Mouse (Mus musculus) spleen, adult 18-20 months (tissue): Measurements from ENCODE around the gene Hist1h4f.

ENCODE experiments used
- DNase-seq, 2 experiments: peaks; one replicate each; pipeline ENCODE4 v3.0.0; 2022; ENCODE audit warnings: mixed read lengths in 2 of 2

Gene Hist1h4f

DNA sequence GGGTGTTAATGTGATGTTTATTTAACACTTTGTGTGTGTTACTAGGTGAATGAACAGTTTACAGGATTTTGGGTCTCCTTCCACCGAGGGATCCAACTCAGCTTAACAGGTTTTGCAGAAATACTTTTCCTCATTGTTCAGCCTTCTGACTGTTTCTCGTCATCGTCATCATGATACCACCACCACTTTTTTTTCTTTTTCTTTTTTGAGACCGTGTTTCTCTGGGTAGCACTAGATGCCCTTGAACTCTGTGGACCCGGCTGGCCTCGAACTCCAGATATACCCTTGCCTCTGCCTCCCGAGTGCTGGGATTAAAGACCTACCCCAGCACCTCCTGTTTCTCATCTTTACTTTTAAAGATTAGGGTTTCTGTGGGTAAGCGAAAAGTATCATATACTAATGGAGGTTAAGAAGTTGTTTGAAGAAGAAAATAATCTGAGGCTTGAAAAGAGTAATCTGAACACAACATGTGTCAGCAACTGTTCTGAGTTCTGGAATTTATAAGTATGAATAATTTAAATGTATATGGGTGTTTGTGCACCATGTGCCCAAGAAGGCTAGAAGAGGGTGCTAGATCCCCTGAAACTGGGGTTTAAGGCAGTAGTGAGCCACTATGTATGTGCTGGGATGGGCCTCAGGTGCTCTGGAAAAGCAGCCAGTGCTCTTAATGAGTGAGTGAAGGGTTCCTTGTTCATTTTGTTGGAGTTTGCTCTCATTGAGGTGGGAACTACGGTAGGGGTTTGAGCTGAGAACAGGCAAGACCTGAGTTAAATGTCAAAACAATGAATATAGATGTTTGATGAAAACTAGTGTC, 19.0 kb downstream of the Hist1h4f start:
- DNase-seq, result no peak

DNA sequence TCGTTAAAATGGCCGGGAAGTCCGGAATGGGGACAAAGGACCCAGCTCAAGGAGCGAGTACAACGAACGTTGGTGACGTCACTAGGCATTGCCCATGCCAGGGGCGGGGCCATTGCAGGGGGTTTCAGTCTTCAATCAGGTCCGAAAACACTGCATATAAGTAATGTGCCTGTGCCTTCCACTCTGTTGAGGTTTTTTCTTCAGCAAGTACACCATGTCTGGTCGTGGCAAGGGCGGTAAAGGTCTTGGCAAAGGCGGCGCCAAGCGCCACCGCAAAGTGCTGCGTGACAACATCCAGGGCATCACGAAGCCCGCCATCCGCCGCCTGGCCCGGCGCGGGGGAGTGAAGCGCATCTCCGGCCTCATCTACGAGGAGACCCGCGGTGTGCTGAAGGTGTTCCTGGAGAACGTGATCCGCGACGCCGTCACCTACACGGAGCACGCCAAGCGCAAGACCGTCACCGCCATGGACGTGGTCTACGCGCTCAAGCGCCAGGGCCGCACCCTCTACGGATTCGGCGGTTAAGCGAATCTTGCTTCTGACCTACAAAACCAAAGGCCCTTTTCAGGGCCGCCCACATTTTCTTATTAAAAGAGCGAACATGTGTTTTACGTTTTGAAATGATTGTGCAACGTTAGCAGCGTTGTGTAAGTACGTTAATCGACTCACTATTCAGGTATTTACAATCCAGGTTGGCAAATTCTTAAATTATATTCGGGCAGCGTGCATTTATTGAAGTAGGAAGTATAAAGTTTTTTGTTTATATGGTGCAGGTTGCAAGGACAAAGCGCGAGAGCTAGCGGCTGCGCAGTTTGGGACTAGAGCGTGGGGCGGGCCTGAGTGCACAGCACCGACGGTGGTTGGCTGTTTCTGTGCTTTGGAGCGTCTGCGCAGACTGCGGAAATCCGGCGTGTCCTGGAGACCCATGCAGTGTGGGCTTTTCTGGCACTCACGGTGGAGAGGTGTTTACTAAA, 20.3 kb downstream of the Hist1h4f start, which contains the start of gene Hist1h4h:
TSS of gene Hist1h4h (plus strand) at position 150 of the 975 bp plus-strand sequence.
- peak; percentile 91 to 93 for DNase-seq

GRCm38 (mm10) chr13:23530181-23530900, 21.1 kb downstream of the Hist1h4f start:
- peak; percentile 42 to 64 for DNase-seq

GRCm38 (mm10) chr13:23529480-23530165, 21.8 kb downstream of the Hist1h4f start:
- no peak for DNase-seq

DNA sequence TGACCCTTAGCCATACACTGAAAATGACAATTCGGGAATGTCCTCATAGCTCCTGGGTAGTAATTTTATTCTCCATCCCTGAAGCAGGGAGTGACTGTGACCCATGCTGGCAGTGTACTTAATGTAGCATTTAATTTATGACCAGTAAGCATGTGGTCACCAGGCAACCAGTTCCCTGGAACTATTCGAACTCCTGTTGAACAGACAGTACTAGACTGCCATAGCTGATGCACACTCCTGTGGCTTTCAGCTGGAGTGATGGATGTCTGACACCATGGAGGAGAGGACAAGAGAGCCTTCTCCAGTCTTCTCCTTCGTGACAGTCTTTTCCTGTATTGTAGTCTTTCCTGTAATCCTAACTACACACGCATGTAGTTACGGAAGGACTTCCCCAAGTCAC, 22.4 kb downstream of the Hist1h4f start:
- no peak for DNase-seq

DNA sequence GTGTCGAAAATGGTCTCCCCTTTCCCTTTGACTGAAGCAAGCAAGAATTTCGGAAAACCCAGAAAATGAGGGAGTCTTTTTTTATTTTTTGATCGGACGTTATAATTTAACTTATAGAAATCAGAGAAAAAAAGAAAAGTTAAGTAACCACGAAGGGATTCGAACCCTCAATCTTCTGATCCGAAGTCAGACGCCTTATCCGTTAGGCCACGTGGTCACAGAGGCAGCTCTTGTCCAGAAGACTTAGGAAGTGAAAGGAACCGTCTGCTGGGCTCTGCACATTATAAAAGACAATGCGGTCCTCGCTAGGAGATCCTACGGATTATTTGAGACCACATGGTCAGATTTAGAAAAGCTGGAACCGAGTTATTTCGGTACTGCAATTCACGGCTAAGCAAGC, 25.1 kb downstream of the Hist1h4f start:
- peak; percentile 73 to 84 for DNase-seq

GRCm38 (mm10) chr13:23525901-23526300, 25.5 kb downstream of the Hist1h4f start:
- DNase-seq, result no peak

- peak in 1 of 2 experiments; percentile 57 for DNase-seq
Measured at GRCm38 (mm10) chr13:23524654-23525053, 26.8 kb downstream of the Hist1h4f start.

GRCm38 (mm10) chr13:23523976-23524375, 27.5 kb downstream of the Hist1h4f start:
- DNase-seq, result no peak

DNA sequence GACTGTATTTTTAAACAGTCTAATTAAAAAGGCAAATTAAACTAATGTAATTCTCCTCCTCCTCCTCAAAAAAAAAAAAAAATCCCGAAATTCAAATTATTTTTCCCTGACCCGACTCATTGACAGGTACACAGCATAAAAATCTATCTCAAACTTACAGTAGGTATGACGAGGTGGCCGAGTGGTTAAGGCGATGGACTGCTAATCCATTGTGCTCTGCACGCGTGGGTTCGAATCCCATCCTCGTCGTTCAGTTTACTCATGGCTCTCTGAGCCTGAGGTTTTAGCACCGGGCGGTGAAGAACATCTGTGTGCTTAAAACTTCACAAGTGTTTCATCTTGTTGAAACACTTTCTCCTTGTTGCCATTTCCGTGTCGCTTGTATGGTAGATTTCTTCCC, 29.7 kb downstream of the Hist1h4f start:
- peak; percentile 65 to 76 for DNase-seq

GRCm38 (mm10) chr13:23519416-23519815, 32.0 kb downstream of the Hist1h4f start:
- peak; percentile 47 to 72 for DNase-seq

DNA sequence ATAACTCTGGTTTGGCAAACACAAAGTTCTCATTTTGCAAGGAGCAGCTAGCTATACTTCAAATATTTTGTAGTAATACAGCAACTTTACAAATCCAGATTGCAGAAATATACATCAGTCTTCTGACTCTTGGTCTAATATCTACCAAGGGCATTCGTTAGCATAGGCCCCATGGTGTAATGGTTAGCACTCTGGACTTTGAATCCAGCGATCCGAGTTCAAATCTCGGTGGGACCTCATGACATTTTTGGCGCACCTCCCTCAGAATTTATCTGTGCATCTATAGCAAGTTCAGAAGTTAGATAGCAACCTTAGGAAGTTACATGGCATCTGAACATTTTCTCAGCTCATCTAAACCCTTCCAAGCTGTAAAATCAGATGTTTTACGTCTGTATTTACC, 32.6 kb downstream of the Hist1h4f start:
- DNase-seq, result peak; percentile 56 to 77

DNA sequence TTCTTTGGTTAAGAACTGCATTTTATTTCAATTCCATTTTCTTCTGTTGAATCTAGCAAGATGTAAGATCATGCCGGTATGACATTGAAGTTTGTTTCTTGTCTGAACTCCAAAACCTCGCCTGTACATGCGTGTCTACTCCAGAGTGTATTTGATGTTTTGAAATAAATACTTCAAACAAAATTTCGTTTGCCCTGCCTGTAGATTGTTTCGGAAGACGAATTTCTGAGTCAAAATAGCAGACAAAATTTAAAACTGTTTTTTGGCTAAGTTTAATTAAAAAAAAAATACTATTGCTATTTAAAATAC, 33.2 kb downstream of the Hist1h4f start:
- DNase-seq, result no peak

DNA sequence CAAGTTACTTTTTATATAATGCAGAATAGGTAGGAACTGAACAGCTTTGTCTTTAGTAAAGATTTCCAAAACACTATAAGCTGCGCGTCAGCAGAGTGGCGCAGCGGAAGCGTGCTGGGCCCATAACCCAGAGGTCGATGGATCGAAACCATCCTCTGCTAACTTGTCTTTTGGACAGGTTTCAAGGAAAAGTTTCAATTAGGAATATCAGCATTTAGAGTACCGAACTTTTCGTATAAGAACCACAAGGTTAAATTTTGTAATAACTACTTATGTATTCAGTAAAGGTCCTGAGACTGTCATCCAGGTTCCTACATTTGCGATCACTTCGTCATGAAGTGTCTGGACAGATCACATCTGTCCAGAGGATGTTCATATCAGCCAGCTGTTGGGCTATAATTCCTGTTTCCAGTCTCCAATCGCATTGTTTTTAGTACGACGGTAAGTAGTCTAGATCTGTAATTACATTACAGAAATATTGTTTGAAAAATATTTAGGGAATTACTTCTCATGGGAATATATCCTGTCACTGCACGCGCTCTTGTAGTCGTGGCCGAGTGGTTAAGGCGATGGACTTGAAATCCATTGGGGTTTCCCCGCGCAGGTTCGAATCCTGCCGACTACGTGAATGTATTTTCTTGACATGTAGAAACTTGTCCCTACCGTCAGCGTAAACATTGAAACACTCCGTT, 33.7 kb downstream of the Hist1h4f start:
- peak; percentile 78 to 87 for DNase-seq

- DNase-seq, result peak; percentile 63 to 82
Measured at GRCm38 (mm10) chr13:23516822-23517602, 34.4 kb downstream of the Hist1h4f start.

DNA sequence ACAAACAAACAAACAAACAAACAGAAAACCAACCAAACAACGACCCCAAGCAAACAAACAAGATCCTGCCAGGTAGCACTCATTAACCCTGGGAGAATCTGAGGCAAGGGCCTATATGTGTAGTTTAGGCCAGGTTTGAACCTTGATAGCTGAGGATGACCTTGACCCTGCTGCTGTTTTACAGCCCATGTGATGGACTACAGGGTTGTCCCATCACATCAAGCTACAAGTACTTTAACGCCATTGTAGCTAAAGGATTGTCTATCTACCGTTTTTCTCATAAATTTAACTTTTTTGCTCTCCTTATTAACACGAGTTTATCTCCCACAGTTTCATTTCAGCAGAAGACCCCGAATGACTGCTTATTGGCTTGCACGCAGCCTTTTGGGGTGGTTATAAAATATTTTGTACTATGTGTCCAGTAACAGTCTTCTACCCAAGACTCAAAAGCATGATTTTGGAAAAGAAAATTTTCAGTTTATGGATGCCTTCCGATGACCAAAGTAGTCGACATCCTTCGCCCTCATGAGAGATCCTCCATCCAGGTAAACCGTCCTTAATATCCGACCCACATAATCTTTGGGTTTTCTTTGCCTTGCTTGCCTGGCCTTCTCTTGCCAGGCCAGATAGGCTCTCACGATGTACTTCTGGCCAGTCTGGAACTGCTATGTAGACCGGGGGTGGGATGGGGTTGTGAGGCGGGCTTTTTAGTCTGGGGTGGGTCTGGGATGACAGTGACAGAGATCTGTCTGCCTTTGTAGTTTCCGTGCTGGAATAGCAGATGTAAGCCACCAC, 35.4 kb downstream of the Hist1h4f start:
- DNase-seq, result no peak

DNA sequence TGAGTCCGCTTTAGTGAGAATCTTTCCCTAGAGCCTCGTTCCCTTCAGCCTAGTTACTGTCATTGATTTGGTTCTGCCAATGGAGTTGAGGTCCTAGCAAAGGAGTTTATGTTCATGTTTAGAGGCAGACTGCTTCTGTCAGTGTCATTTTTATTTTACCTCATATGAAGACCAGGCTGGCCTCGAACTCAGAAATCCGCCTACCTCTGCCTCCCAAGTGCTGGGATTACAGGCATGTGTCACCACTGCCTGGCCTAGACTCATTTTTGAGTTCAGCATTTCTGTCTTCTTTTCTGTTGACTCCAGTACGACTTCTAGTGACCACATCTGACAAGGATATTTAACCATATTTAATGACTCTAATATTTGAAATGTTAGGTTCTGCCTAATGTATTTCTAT, 36.2 kb downstream of the Hist1h4f start:
- no peak for DNase-seq

- no peak for DNase-seq
Measured at GRCm38 (mm10) chr13:23513517-23513916, 37.9 kb downstream of the Hist1h4f start.

DNA sequence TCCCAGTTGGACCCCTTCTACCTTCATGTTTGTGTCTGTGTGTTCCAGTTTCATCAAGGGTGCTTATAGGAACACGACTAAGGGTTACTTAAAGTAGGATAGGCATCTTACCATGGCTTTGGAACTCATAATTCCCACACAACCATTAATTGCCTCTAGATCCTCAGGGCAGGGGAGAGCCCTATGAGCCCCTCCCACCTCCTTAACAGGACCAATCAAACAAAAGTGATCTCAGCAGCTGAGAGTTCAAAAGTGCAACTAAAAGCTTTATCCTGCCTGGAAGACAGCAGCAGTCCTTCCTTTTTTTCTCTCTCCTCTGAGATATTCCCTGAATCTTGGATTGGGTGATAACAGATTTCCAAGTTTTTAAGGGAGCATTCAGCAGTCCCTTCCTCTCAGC, 41.3 kb downstream of the Hist1h4f start:
- DNase-seq, result no peak
